Mouse (Mus musculus) neural tube, embryonic 13.5 days (tissue): ENCODE data around the gene Gm20831. TPM values are rescaled to one million over a fixed set of nuclear protein-coding genes. Genes with fewer than 3 reads are reported as not detected.
"Not testable (repeated sequence)": the region's sequence is repeated elsewhere in the genome, so short reads cannot be mapped to it uniquely, and the experiment has no call there.

Experiments
- ATAC-seq: fragments of 200-750 bp; cut with Nextera tagmentation; 2 replicates; pipeline ENCODE4 v1.8.0; 2017; ENCODE audit warnings: low read depth, mild to moderate bottlenecking, moderate TSS enrichment, moderate library complexity
- H3K27ac ChIP-seq: fragments of 300-500 bp; sonication (generic); replicated peaks from 2 replicates; pipeline ENCODE4 v1.5.1; 2015; ENCODE audit warnings: moderate library complexity, mild to moderate bottlenecking, inconsistent platforms
- H3K27me3 ChIP-seq: fragments of 300-500 bp; sonication (generic); 2 replicates; pipeline ENCODE4 v1.6.1; 2015; ENCODE audit warnings: mild to moderate bottlenecking, inconsistent platforms
- H3K36me3 ChIP-seq: fragments of 300-500 bp; sonication (generic); 2 replicates; pipeline ENCODE4 v1.6.1; 2015; ENCODE audit warnings: mild to moderate bottlenecking, inconsistent platforms
- H3K4me1 ChIP-seq: fragments of 300-500 bp; sonication (generic); replicated peaks from 2 replicates; pipeline ENCODE4 v1.6.1; 2015; ENCODE audit warnings: inconsistent platforms
- H3K4me2 ChIP-seq: fragments of 300-500 bp; sonication (generic); 2 replicates; pipeline ENCODE4 v1.6.1; 2015; ENCODE audit warnings: inconsistent platforms, mild to moderate bottlenecking, moderate library complexity
- H3K4me3 ChIP-seq: fragments of 300-500 bp; sonication (generic); 2 replicates; pipeline ENCODE4 v1.5.1; 2015; ENCODE audit warnings: mild to moderate bottlenecking, inconsistent platforms
- H3K9ac ChIP-seq: fragments of 300-500 bp; sonication (generic); 2 replicates; pipeline ENCODE4 v1.6.1; 2015; ENCODE audit warnings: moderate library complexity, mild to moderate bottlenecking, inconsistent platforms
- H3K9me3 ChIP-seq: fragments of 300-500 bp; sonication (generic); 2 replicates; pipeline ENCODE4 v1.6.1; 2016; ENCODE audit warnings: inconsistent platforms
- WGBS: fragments of 180-500 bp; shearing (Covaris S2); methylation state at CpG from one replicate; pipeline ENCODE4 v1.1.7; 2015; 5-methylcytosine and 5-hydroxymethylcytosine counted together
- polyA plus RNA-seq: library from polyadenylated mRNA; unstranded; fragments of >200 nt; fragmentation: Nextera tagmentation; extraction: Ambion mirVana; gene quantifications from 2 replicates; pipeline ENCODE4 v1.2.1, GENCODE M21; 2015

Gene Gm20831
- not detected in 2 replicates for polyA plus RNA-seq

DNA sequence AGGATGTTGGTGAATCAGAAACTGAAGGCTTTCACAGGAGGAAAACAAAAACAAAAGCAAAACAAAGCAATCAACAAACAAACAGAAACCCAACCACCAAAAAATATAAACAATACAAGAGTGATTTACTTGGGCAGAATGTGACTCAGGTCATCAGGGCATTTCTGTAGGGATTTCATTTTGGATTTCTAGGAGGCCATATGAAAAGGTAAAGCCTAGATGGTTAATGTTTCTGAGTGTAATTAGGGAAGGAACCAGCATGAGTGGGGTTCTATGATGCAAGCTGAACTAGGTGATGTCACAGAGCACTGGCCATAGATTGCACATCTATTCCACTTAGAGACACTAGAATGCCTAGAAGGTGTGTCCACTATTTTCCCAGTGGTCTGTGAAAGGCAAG, at the start of gene Gm20831, which contains the start of gene Gm20772:
Gene Gm20831 (plus strand): TSS at position 301 of the 400 bp plus-strand sequence.
Gene Gm20772 (plus strand): TSS at position 301 of the 400 bp plus-strand sequence.
- H3K4me2 ChIP-seq, H3K4me1 ChIP-seq, ATAC-seq, H3K9ac ChIP-seq, H3K36me3 ChIP-seq, H3K27ac ChIP-seq, H3K4me3 ChIP-seq, H3K9me3 ChIP-seq, H3K27me3 ChIP-seq: not testable (repeated sequence)

DNA sequence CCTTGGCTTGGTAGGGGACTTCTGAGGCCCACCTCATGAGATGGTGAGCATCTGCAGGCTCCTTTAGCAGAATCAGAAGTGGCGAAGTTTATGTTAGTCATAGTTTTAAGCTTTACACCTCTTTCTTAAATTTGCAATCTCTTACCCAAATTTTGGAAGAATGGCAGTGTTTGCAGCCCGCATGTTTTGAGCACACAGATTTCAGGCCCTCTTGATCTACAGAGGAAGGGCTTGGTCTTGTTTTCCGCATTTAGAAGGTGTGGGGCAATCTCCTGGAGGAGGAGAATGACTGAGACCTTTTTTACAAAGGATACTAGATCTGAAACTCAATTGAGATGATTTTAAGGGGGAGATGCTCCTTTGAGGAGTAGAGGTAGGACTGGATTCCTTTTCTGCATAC, 28.4 kb upstream of the Gm20831 start, which contains the start of gene Gm21904:
Gene Gm21904 (minus strand): TSS at position 101 of the 400 bp plus-strand sequence.
- WGBS: no CpG with 5 or more reads among the region's 3 CpGs
- H3K27ac ChIP-seq, H3K4me1 ChIP-seq, H3K9ac ChIP-seq, H3K36me3 ChIP-seq, H3K4me3 ChIP-seq, H3K4me2 ChIP-seq, H3K9me3 ChIP-seq, ATAC-seq, H3K27me3 ChIP-seq: not testable (repeated sequence)

GRCm38 (mm10) chrY:17937230-17937629, 62.7 kb downstream of the Gm20831 start, which contains the start of gene Srsy:
TSS of gene Srsy (minus strand) at chrY:17937330.
- H3K4me1 ChIP-seq, H3K4me3 ChIP-seq, H3K4me2 ChIP-seq, H3K36me3 ChIP-seq, H3K9ac ChIP-seq, H3K9me3 ChIP-seq, H3K27me3 ChIP-seq, H3K27ac ChIP-seq, ATAC-seq: not testable (repeated sequence)
- WGBS: no CpG with 5 or more reads among the region's 1 CpGs

Other genes starting within 250 kb of the Gm20831 start
- not detected in 2 replicates for gene Gm21904, start 28.5 kb upstream of the Gm20831 start, polyA plus RNA-seq
- gene Gm20772, start within 50 bp of the Gm20831 start, polyA plus RNA-seq: not detected in 2 replicates
- not detected in 2 replicates for gene Srsy, start 62.6 kb downstream of the Gm20831 start, polyA plus RNA-seq
- not detected in 2 replicates for gene Gm21764, start 187.1 kb downstream of the Gm20831 start, polyA plus RNA-seq
- not detected in 2 replicates for gene Ssty1, start 214.4 kb downstream of the Gm20831 start, polyA plus RNA-seq